11 mouse cellular contexts compared by ENCODE assay signal in genomic region chr10:17599246-17599645, GRCm38 (mm10).
DNase-seq lines count a peak whose midpoint lies in the region; ATAC-seq lines count a peak whose summit lies in the region.
"Had no signal": no experiment of that assay in that cellular context is flagged by ENCODE, and none has a peak within 500 bp of the region (broad histone marks: within the 10 kb centered on the region; RNA-seq: fewer than 3 reads in every experiment).

No protein-coding gene starts in this region.

- peak overlapping the region; percentile 78 for H3K27ac ChIP-seq in liver, embryonic 13.5 days
- H3K27ac ChIP-seq in hindbrain, embryonic 11.5 days (ENCODE audit: low read depth, low read length): no peak overlapping the region
- no peak overlapping the region for H3K27ac ChIP-seq in midbrain, embryonic 10.5 days (replicated peaks)
- H3K27ac ChIP-seq: heart, embryonic 15.5 days; neural tube, embryonic 12.5 days had no signal

- H3K4me1 ChIP-seq in liver, embryonic 13.5 days (replicated peaks): peaks cover 81% of the 10 kb centered on the region
- 0 out of 2 replicates have a peak, but pooled peaks cover 2% of the 10 kb centered on the region for H3K4me1 ChIP-seq in hindbrain, embryonic 11.5 days (replicated peaks; ENCODE audit: control insufficient read depth, insufficient read depth, low read length)
- peaks cover 11% of the 10 kb centered on the region for H3K4me1 ChIP-seq in midbrain, embryonic 10.5 days
- H3K4me1 ChIP-seq: neural tube, embryonic 12.5 days had no signal

- 70% methylated on average over 10 of the region's 10 CpGs for WGBS in liver, embryonic 13.5 days (ENCODE audit: insufficient replicate concordance)
- WGBS in hindbrain, embryonic 11.5 days: 85% methylated on average over 10 of the region's 10 CpGs
- 88% methylated on average over 10 of the region's 10 CpGs for WGBS in midbrain, embryonic 10.5 days

- no peak overlapping the region for H3K4me2 ChIP-seq in liver, embryonic 13.5 days
- H3K4me2 ChIP-seq in hindbrain, embryonic 11.5 days (replicated peaks; ENCODE audit: low read depth, low read length): no peak overlapping the region
- H3K4me2 ChIP-seq: heart, embryonic 15.5 days; neural tube, embryonic 12.5 days had no signal

- H3K27me3 ChIP-seq in liver, embryonic 13.5 days: no peaks in the 10 kb centered on the region
- H3K27me3 ChIP-seq in hindbrain, embryonic 11.5 days (ENCODE audit: control insufficient read depth, insufficient read depth, low read length): no peaks in the 10 kb centered on the region
- no peaks in the 10 kb centered on the region for H3K27me3 ChIP-seq in midbrain, embryonic 10.5 days (ENCODE audit: low read depth, poor library complexity, severe bottlenecking)
- H3K27me3 ChIP-seq: heart, embryonic 15.5 days; neural tube, embryonic 12.5 days had no signal

- no peaks in the 10 kb centered on the region for H3K36me3 ChIP-seq in liver, embryonic 13.5 days
- no peaks in the 10 kb centered on the region for H3K36me3 ChIP-seq in hindbrain, embryonic 11.5 days (ENCODE audit: control insufficient read depth, insufficient read depth, low read length)
- H3K36me3 ChIP-seq in midbrain, embryonic 10.5 days: no peaks in the 10 kb centered on the region
- H3K36me3 ChIP-seq: heart, embryonic 15.5 days; neural tube, embryonic 12.5 days had no signal

- H3K9me3 ChIP-seq in liver, embryonic 13.5 days (replicated peaks): no peaks in the 10 kb centered on the region
- no peaks in the 10 kb centered on the region for H3K9me3 ChIP-seq in hindbrain, embryonic 11.5 days (ENCODE audit: control insufficient read depth, low read length)
- no peaks in the 10 kb centered on the region for H3K9me3 ChIP-seq in midbrain, embryonic 10.5 days (replicated peaks)
- H3K9me3 ChIP-seq: heart, embryonic 15.5 days; neural tube, embryonic 12.5 days had no signal

- no peak overlapping the region for H3K4me3 ChIP-seq in liver, embryonic 13.5 days (replicated peaks)
- no peak overlapping the region for H3K4me3 ChIP-seq in hindbrain, embryonic 11.5 days (ENCODE audit: low read depth, low read length)
- no peak overlapping the region for H3K4me3 ChIP-seq in midbrain, embryonic 10.5 days
- H3K4me3 ChIP-seq: heart, embryonic 15.5 days; neural tube, embryonic 12.5 days had no signal

- no peak for ATAC-seq in cerebellum, adult (ENCODE audit: insufficient number of reproducible peaks, low FRiP score, low TSS enrichment)
- ATAC-seq in liver, embryonic 13.5 days (ENCODE audit: low read depth): no peak
- ATAC-seq in CD4-positive, CD25-positive, alpha-beta regulatory T cell, adult 4 months: no peak
- no peak for ATAC-seq in hindbrain, embryonic 11.5 days (ENCODE audit: low FRiP score)

- DNase-seq in cerebellum, postnatal 14 days: peak; percentile 39 to 42
- peak; percentile 24 to 63 for DNase-seq in urinary bladder, postnatal 36 days (ENCODE audit: low spot score in 2 of 2)
- no peak for DNase-seq in urinary bladder, adult 2 months (ENCODE audit: low spot score)
- DNase-seq in liver, embryonic 13.5 days: no peak
- DNase-seq in hindbrain, embryonic 11.5 days (ENCODE audit: low spot score): no peak
- no peak for DNase-seq in midbrain, embryonic 10.5 days (ENCODE audit: low spot score)
- DNase-seq: cerebellum, adult 18-20 months had no signal

- no peak overlapping the region for H3K9ac ChIP-seq in liver, embryonic 13.5 days
- no peak overlapping the region for H3K9ac ChIP-seq in hindbrain, embryonic 11.5 days (ENCODE audit: low read depth, low read length)
- H3K9ac ChIP-seq: heart, embryonic 15.5 days; neural tube, embryonic 12.5 days had no signal

Comparison
In these comparisons a context has a peak if more than half of its experiments do, and no peak if none do; other contexts are left out.
1. DNase-seq: peak in cerebellum, postnatal 14 days (2 of 2) and urinary bladder, postnatal 36 days (2 of 2); none in urinary bladder, adult 2 months (single experiment), liver, embryonic 13.5 days (single experiment), hindbrain, embryonic 11.5 days (single experiment) and midbrain, embryonic 10.5 days (single experiment).